Mouse (Mus musculus): ENCODE measurements around the gene Efcab5. TPM values are rescaled to one million over a fixed set of nuclear protein-coding genes. Genes with fewer than 3 reads are reported as not detected.
"Not testable (repeated sequence)": the region's sequence is repeated elsewhere in the genome, so short reads cannot be mapped to it uniquely, and the experiment has no call there.

Gene Efcab5
- polyA plus RNA-seq, 1 experiment from 2014 or later: 1.0 TPM

DNA sequence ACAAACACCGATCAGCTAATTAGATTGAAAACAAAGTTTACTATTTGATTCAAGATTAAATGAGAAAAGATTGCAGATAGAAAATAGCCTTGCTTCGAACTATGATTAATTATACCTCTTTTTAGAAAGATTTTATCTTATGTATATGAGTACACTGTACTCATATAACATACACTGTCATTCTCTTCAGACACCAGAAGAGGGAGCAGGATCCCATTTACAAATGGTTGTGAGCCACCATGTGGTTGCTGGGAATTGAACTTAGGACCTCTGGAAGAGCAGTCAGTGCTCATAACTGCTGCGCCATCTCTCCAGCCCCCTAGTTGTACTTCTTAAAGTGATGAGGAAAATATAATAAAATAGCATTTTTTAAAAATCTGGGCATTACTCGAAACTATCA, 55.3 kb downstream of the Efcab5 start:
- 94% methylated on average over 4 of the region's 4 CpGs for WGBS
- ATAC-seq (replicated peaks; ENCODE audit: low FRiP score): no peak

GRCm38 (mm10) chr11:77132580-77132979, 56.2 kb downstream of the Efcab5 start:
- DNase-seq (ENCODE audit: low spot score): no peak

More for the DNA sequence above, 55.3 kb downstream of the Efcab5 start:
- no peak overlapping the region for H3K4me3 ChIP-seq (ENCODE audit: low read depth, low read length)
- H3K27ac ChIP-seq (ENCODE audit: low read depth, low read length): no peak overlapping the region
- H3K27me3 ChIP-seq (ENCODE audit: control insufficient read depth, insufficient read depth, low read length): no peaks in the 10 kb centered on the region
- H3K36me3 ChIP-seq (ENCODE audit: control insufficient read depth, insufficient read depth, low read length): no peaks in the 10 kb centered on the region
- H3K4me2 ChIP-seq (ENCODE audit: low read depth, low read length, severe bottlenecking): no peak overlapping the region
- no peaks in the 10 kb centered on the region for H3K9me3 ChIP-seq (ENCODE audit: control insufficient read depth, low read length)
- no peak overlapping the region for H3K9ac ChIP-seq (ENCODE audit: low read length)
- no peak for DNase-seq (ENCODE audit: low spot score)
- no peaks in the 10 kb centered on the region for H3K4me1 ChIP-seq (replicated peaks; ENCODE audit: control insufficient read depth, insufficient read depth, low read length)

GRCm38 (mm10) chr11:77128562-77128961, 60.2 kb downstream of the Efcab5 start:
- 87% methylated on average over 3 of the region's 3 CpGs for WGBS
- Histone ChIP-seq H3K27ac (ENCODE audit: low read depth, low read length) (no peak overlapping the region), H3K9me3 (ENCODE audit: control insufficient read depth, low read length) (no peaks in the 10 kb centered on the region), H3K4me1 (replicated peaks; ENCODE audit: control insufficient read depth, insufficient read depth, low read length) (no peaks in the 10 kb centered on the region), H3K4me3 (ENCODE audit: low read depth, low read length) (no peak overlapping the region), H3K9ac (ENCODE audit: low read length) (no peak overlapping the region), H3K4me2 (ENCODE audit: low read depth, low read length, severe bottlenecking) (no peak overlapping the region), H3K36me3 (ENCODE audit: control insufficient read depth, insufficient read depth, low read length) (no peaks in the 10 kb centered on the region), H3K27me3 (ENCODE audit: control insufficient read depth, insufficient read depth, low read length) (no peaks in the 10 kb centered on the region)
- no peak for DNase-seq (ENCODE audit: low spot score)
- no peak for ATAC-seq (replicated peaks; ENCODE audit: low FRiP score)

More at GRCm38 (mm10) chr11:77132580-77132979, 56.2 kb downstream of the Efcab5 start:
- Histone ChIP-seq H3K4me3 (ENCODE audit: low read depth, low read length) (no peak overlapping the region), H3K27me3 (ENCODE audit: control insufficient read depth, insufficient read depth, low read length) (no peaks in the 10 kb centered on the region), H3K4me1 (replicated peaks; ENCODE audit: control insufficient read depth, insufficient read depth, low read length) (no peaks in the 10 kb centered on the region), H3K36me3 (ENCODE audit: control insufficient read depth, insufficient read depth, low read length) (no peaks in the 10 kb centered on the region), H3K9ac (ENCODE audit: low read length) (no peak overlapping the region), H3K9me3 (ENCODE audit: control insufficient read depth, low read length) (no peaks in the 10 kb centered on the region), H3K4me2 (ENCODE audit: low read depth, low read length, severe bottlenecking) (no peak overlapping the region), H3K27ac (ENCODE audit: low read depth, low read length) (no peak overlapping the region)
- 61% methylated on average over 3 of the region's 3 CpGs for WGBS
- no peak for ATAC-seq (replicated peaks; ENCODE audit: low FRiP score)

DNA sequence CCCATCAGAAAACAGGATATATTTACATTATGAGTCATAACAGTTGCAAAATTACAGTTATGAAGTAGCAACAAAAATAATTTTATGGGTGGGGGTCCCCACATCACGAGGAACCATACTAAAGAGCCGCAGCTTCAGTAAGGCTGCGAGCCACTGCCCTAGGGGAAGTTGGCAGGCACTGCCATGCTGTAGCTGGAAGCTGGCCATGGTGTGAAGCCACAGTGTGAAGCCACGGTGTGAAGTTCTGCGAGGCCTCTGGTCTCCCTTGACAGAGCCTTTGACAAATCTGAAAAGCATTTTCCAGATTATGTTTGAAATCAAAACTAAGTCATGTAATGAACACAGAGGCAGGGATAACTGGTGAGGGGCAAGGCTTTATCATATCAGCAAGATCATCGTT, 77.6 kb downstream of the Efcab5 start:
- DNase-seq (ENCODE audit: low spot score): no peak

GRCm38 (mm10) chr11:77108442-77108841, 80.3 kb downstream of the Efcab5 start:
- 83% methylated on average over 6 of the region's 6 CpGs for WGBS

More for the DNA sequence above, 77.6 kb downstream of the Efcab5 start:
- WGBS: 90% methylated on average over 6 of the region's 6 CpGs
- no peak for ATAC-seq (replicated peaks; ENCODE audit: low FRiP score)
- no peaks in the 10 kb centered on the region for H3K36me3 ChIP-seq (ENCODE audit: control insufficient read depth, insufficient read depth, low read length)
- no peak overlapping the region for H3K27ac ChIP-seq (ENCODE audit: low read depth, low read length)
- H3K4me1 ChIP-seq (replicated peaks; ENCODE audit: control insufficient read depth, insufficient read depth, low read length): no peaks in the 10 kb centered on the region
- no peak overlapping the region for H3K4me2 ChIP-seq (ENCODE audit: low read depth, low read length, severe bottlenecking)
- H3K4me3 ChIP-seq (ENCODE audit: low read depth, low read length): no peak overlapping the region
- H3K9ac ChIP-seq (ENCODE audit: low read length): no peak overlapping the region
- H3K27me3 ChIP-seq (ENCODE audit: control insufficient read depth, insufficient read depth, low read length): no peaks in the 10 kb centered on the region
- no peaks in the 10 kb centered on the region for H3K9me3 ChIP-seq (ENCODE audit: control insufficient read depth, low read length)

DNA sequence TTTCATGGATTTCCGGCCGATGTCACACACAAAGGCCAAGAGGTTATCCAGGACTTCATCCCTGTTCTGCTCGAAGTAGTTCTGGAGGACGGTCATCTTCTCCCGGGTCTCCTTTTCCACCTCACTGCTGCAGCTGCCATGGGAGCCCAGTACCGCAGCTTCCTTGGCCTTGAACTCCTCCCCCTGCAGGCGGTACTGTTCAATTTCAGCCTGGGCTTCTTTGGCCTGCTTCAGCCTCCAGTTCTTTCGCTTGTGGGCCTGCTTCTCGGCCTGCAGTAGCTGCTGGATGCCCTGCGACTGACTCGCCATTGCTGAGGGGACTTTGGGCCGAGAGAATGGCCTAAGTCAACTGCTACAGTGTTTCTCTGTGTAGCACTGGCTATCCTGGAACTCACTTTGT, 80.9 kb downstream of the Efcab5 start:
- not testable (repeated sequence) for H3K9me3 ChIP-seq (ENCODE audit: control insufficient read depth, low read length); H3K27me3 ChIP-seq (ENCODE audit: control insufficient read depth, insufficient read depth, low read length); ATAC-seq (replicated peaks; ENCODE audit: low FRiP score); DNase-seq (ENCODE audit: low spot score); H3K4me3 ChIP-seq (ENCODE audit: low read depth, low read length); H3K4me1 ChIP-seq (replicated peaks; ENCODE audit: control insufficient read depth, insufficient read depth, low read length); H3K36me3 ChIP-seq (ENCODE audit: control insufficient read depth, insufficient read depth, low read length); H3K9ac ChIP-seq (ENCODE audit: low read length); H3K4me2 ChIP-seq (ENCODE audit: low read depth, low read length, severe bottlenecking); H3K27ac ChIP-seq (ENCODE audit: low read depth, low read length)
- WGBS: 79% methylated on average over 12 of the region's 12 CpGs

More at GRCm38 (mm10) chr11:77108442-77108841, 80.3 kb downstream of the Efcab5 start:
- H3K27ac ChIP-seq (ENCODE audit: low read depth, low read length): no peak overlapping the region
- H3K4me2 ChIP-seq (ENCODE audit: low read depth, low read length, severe bottlenecking): no peak overlapping the region
- no peak for ATAC-seq (replicated peaks; ENCODE audit: low FRiP score)
- DNase-seq (ENCODE audit: low spot score): no peak
- H3K27me3 ChIP-seq (ENCODE audit: control insufficient read depth, insufficient read depth, low read length): no peaks in the 10 kb centered on the region
- H3K4me3 ChIP-seq (ENCODE audit: low read depth, low read length): no peak overlapping the region
- H3K9ac ChIP-seq (ENCODE audit: low read length): no peak overlapping the region
- H3K9me3 ChIP-seq (ENCODE audit: control insufficient read depth, low read length): no peaks in the 10 kb centered on the region
- no peaks in the 10 kb centered on the region for H3K4me1 ChIP-seq (replicated peaks; ENCODE audit: control insufficient read depth, insufficient read depth, low read length)
- no peaks in the 10 kb centered on the region for H3K36me3 ChIP-seq (ENCODE audit: control insufficient read depth, insufficient read depth, low read length)

GRCm38 (mm10) chr11:77106961-77107360, 81.8 kb downstream of the Efcab5 start:
- no peak for ATAC-seq (replicated peaks; ENCODE audit: low FRiP score)
- DNase-seq (ENCODE audit: low spot score): no peak
- Histone ChIP-seq H3K9me3 (ENCODE audit: control insufficient read depth, low read length) (no peaks in the 10 kb centered on the region), H3K4me3 (ENCODE audit: low read depth, low read length) (no peak overlapping the region), H3K27me3 (ENCODE audit: control insufficient read depth, insufficient read depth, low read length) (no peaks in the 10 kb centered on the region), H3K9ac (ENCODE audit: low read length) (no peak overlapping the region), H3K36me3 (ENCODE audit: control insufficient read depth, insufficient read depth, low read length) (no peaks in the 10 kb centered on the region), H3K27ac (ENCODE audit: low read depth, low read length) (no peak overlapping the region), H3K4me1 (replicated peaks; ENCODE audit: control insufficient read depth, insufficient read depth, low read length) (no peaks in the 10 kb centered on the region), H3K4me2 (ENCODE audit: low read depth, low read length, severe bottlenecking) (no peak overlapping the region)
- WGBS: 94% methylated on average over 6 of the region's 6 CpGs

DNA sequence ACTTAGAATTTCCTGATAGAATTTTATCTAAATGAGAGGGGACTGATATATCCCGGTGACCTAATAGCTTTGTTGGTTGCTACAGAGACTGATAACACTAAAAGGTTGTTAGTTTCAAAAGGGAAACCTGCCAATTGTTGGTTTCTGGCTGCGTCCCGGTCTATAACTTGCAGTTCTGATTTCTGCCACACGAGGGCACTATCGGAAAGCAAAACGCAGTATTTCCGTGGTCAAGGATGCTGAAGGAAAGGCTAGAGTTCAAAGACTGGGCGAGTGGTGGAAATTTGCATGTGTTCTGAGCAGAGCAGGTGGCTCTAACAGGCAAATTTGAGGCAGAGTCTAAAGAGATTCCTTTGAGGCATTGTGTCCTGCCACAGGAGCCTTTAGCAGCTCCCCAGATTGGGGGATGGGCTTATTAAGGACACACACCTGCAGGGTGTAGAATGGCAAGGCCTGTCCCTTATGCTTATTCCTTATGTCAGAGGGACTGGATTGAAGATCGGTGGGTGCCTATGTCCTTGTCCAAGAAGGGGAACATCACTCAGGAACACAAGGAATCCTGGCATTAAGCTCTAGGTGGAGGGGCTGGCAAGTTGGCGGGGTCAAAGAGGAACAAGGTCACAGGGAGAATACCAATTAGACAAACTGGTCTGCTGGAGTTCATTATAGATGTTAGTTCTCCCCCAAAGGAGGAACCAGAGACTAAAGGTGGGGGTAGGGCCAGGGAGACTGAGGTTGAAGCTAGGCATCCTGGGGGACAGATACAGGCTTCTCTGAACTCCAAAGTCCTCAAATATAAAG, 88.4 kb downstream of the Efcab5 start:
- Histone ChIP-seq H3K4me2 (ENCODE audit: low read depth, low read length, severe bottlenecking) (no peak overlapping the region), H3K4me1 (replicated peaks; ENCODE audit: control insufficient read depth, insufficient read depth, low read length) (no peaks in the 10 kb centered on the region), H3K9ac (ENCODE audit: low read length) (no peak overlapping the region), H3K9me3 (ENCODE audit: control insufficient read depth, low read length) (no peaks in the 10 kb centered on the region), H3K4me3 (ENCODE audit: low read depth, low read length) (no peak overlapping the region), H3K27ac (ENCODE audit: low read depth, low read length) (no peak overlapping the region), H3K36me3 (ENCODE audit: control insufficient read depth, insufficient read depth, low read length) (no peaks in the 10 kb centered on the region), H3K27me3 (ENCODE audit: control insufficient read depth, insufficient read depth, low read length) (no peaks in the 10 kb centered on the region; the same call in 1 of the 2 replicates)
- ATAC-seq (replicated peaks; ENCODE audit: low FRiP score) (no peak), DNase-seq (ENCODE audit: low spot score) (peak; percentile 85)
- WGBS: 14% methylated on average over 10 of the region's 10 CpGs

Measured in forebrain, embryonic 11.5 days (tissue).